Mouse (Mus musculus): ENCODE measurements around the gene Usp30. TPM values are rescaled to one million over a fixed set of nuclear protein-coding genes. Genes with fewer than 3 reads are reported as not detected.
A peak's percentile ranks its signal among the peaks of the same experiment; 100 is the strongest.

Gene Usp30
- total and polyA plus RNA-seq, 2 experiments from 2014 or later = 20.6 to 56.3 TPM

- Histone ChIP-seq H3K27me3 (ENCODE audit: insufficient read depth, low read length) (no peaks in the 10 kb centered on the region), H3K27ac (ENCODE audit: low read depth, low read length) (peak overlapping the region; percentile 55; the same call in 1 of the 2 replicates), H3K36me3 (ENCODE audit: insufficient read depth, low read length) (no peaks in the 10 kb centered on the region), H3K9me3 (ENCODE audit: low read length) (no peaks in the 10 kb centered on the region), H3K4me3 (ENCODE audit: low read depth, low read length) (no peak overlapping the region), H3K9ac (replicated peaks; ENCODE audit: low read length, poor library complexity, severe bottlenecking) (no peak overlapping the region), H3K4me1 (ENCODE audit: insufficient read depth, low read length) (peaks cover 4% of the 10 kb centered on the region; the same call in 1 of the 2 replicates), H3K4me2 (ENCODE audit: low read depth, low read length, poor library complexity, severe bottlenecking) (no peak overlapping the region)
- no peak for DNase-seq (ENCODE audit: low spot score)
- WGBS = 82% methylated on average over 15 of the region's 15 CpGs
- ATAC-seq (ENCODE audit: low FRiP score) = no peak
- TF ChIP-seq CTCF (IDR thresholded peaks at IDR 0.05) = no peak
These were observed 72.4 kb downstream of the Usp30 start for GRCm38 (mm10) chr5:114137481-114138276.

- DNase-seq (ENCODE audit: low spot score) = peak; percentile 17
- Histone ChIP-seq H3K4me3 (ENCODE audit: low read depth, low read length) (no peak overlapping the region), H3K27me3 (ENCODE audit: insufficient read depth, low read length) (no peaks in the 10 kb centered on the region), H3K27ac (ENCODE audit: low read depth, low read length) (peak overlapping the region; percentile 55), H3K36me3 (ENCODE audit: insufficient read depth, low read length) (no peaks in the 10 kb centered on the region), H3K9me3 (ENCODE audit: low read length) (no peaks in the 10 kb centered on the region), H3K9ac (replicated peaks; ENCODE audit: low read length, poor library complexity, severe bottlenecking) (no peak overlapping the region), H3K4me1 (ENCODE audit: insufficient read depth, low read length) (peaks cover 4% of the 10 kb centered on the region; the same call in 1 of the 2 replicates), H3K4me2 (ENCODE audit: low read depth, low read length, poor library complexity, severe bottlenecking) (no peak overlapping the region)
- 66% methylated on average over 21 of the region's 21 CpGs for WGBS
- 0 out of 2 replicates have a peak, but pooled peaks have one; percentile 40 for ATAC-seq (ENCODE audit: low FRiP score)
- TF ChIP-seq CTCF (IDR thresholded peaks at IDR 0.05) = no peak
These were observed 73.3 kb downstream of the Usp30 start for GRCm38 (mm10) chr5:114138277-114139164.

GRCm38 (mm10) chr5:114139175-114139574, 73.9 kb downstream of the Usp30 start:
- ATAC-seq (ENCODE audit: low FRiP score) (peak; percentile 89), DNase-seq (ENCODE audit: low spot score) (peak; percentile 98)
- TF ChIP-seq CTCF (IDR thresholded peaks at IDR 0.05) = no peak
- Histone ChIP-seq H3K4me2 (ENCODE audit: low read depth, low read length, poor library complexity, severe bottlenecking) (no peak overlapping the region), H3K4me3 (ENCODE audit: low read depth, low read length) (no peak overlapping the region), H3K36me3 (ENCODE audit: insufficient read depth, low read length) (no peaks in the 10 kb centered on the region), H3K9me3 (ENCODE audit: low read length) (no peaks in the 10 kb centered on the region), H3K27ac (ENCODE audit: low read depth, low read length) (peak overlapping the region; percentile 57), H3K9ac (replicated peaks; ENCODE audit: low read length, poor library complexity, severe bottlenecking) (no peak overlapping the region), H3K4me1 (ENCODE audit: insufficient read depth, low read length) (peaks cover 4% of the 10 kb centered on the region; the same call in 1 of the 2 replicates), H3K27me3 (ENCODE audit: insufficient read depth, low read length) (no peaks in the 10 kb centered on the region)
- WGBS = 21% methylated on average over 9 of the region's 9 CpGs

GRCm38 (mm10) chr5:114146028-114146888, 81.0 kb downstream of the Usp30 start, which contains the start of gene Acacb:
Gene Acacb, plus strand, starts transcription at chr5:114146535.
- no peak for ATAC-seq (ENCODE audit: low FRiP score)
- H3K4me3 ChIP-seq (ENCODE audit: low read depth, low read length) = no peak within 1 kb of the TSS
- no peaks in the 10 kb centered on the region for H3K27me3 ChIP-seq (ENCODE audit: insufficient read depth, low read length)
- WGBS = 47% methylated on average over 19 of the region's 19 CpGs
- no peak within 1 kb of the TSS for H3K4me2 ChIP-seq (ENCODE audit: low read depth, low read length, poor library complexity, severe bottlenecking)
- H3K4me1 ChIP-seq (ENCODE audit: insufficient read depth, low read length) = no peaks in the 10 kb centered on the region
- H3K27ac ChIP-seq (ENCODE audit: low read depth, low read length) = no peak within 1 kb of the TSS
- no peak for DNase-seq (ENCODE audit: low spot score)
- TF ChIP-seq CTCF (IDR thresholded peaks at IDR 0.05) = no peak
- H3K36me3 ChIP-seq (ENCODE audit: insufficient read depth, low read length) = no peaks in the 10 kb centered on the region
- no peaks in the 10 kb centered on the region for H3K9me3 ChIP-seq (ENCODE audit: low read length)
- H3K9ac ChIP-seq (replicated peaks; ENCODE audit: low read length, poor library complexity, severe bottlenecking) = no peak within 1 kb of the TSS

Measured in midbrain, postnatal 0 days (tissue).